Mouse (Mus musculus): ENCODE measurements at regions not wholly inside any gene's neighbourhood (a gene's known extent, or its start where the extent isn't known, plus 50 kb on each side); places are given as distances from the start of the nearest gene placed in this dataset.
A peak's percentile ranks its signal among the peaks of the same experiment; 100 is the strongest.

- DNase-seq (ENCODE audit: low read depth, low spot score) = peak; percentile 5
Measured at GRCm38 (mm10) chrX:95366995-95367394, 77.7 kb downstream of the Amer1 start.

GRCm38 (mm10) chrX:95365326-95365725 lies 79.3 kb downstream of the Amer1 start:
- DNase-seq (ENCODE audit: low read depth, low spot score) = peak; percentile 84

DNA sequence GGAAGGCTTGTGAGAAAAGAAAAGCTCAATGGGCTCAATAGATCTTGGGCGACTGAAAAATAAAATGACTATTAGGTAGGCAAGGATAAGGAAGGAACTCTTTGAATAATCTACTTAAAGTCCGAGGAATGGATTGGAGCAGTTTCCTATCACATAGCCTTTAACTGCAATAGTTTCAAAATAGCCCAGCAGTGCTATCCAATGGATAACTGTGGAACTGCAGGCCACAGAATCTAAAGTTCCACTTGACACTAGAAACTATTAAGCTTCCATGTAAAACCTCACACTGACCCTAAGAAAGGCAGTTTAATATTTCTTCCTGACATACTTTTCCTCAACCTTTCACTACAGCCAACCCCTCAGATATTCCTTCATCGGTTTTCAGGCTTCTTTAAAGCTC lies 85.6 kb downstream of the Amer1 start:
- peak; percentile 23 for DNase-seq (ENCODE audit: low read depth, low spot score)
